Mouse (Mus musculus): ENCODE data around the gene Gm20388. TPM values are rescaled to one million over a fixed set of nuclear protein-coding genes. Genes with fewer than 3 reads are reported as not detected.
"Not testable (repeated sequence)": the region's sequence is repeated elsewhere in the genome, so short reads cannot be mapped to it uniquely, and the experiment has no call there.

Gene Gm20388
- polyA plus RNA-seq, 1 experiment = 23.9 TPM

GRCm38 (mm10) chr8:124021237-124022227, 4110.9 kb downstream of the Gm20388 start, which contains the start of the genes Taf5l and Urb2:
Gene Taf5l, minus strand, starts transcription at chr8:124021397.
Gene Urb2, plus strand, starts transcription at chr8:124021508.
- Histone ChIP-seq H3K4me1 (ENCODE audit: control insufficient read depth, insufficient read depth, low read length) (peaks cover 12% of the 10 kb centered on the region), H3K27ac (ENCODE audit: insufficient read depth, low read length) (peak within 1 kb of the TSS; percentile 87), H3K4me3 (ENCODE audit: insufficient read depth, low read length) (peak within 1 kb of the TSS; percentile 49)
- TF ChIP-seq CTCF (IDR thresholded peaks at IDR 0.05; ENCODE audit: extremely low read depth, insufficient read depth, low read length) = no peak
- TF ChIP-seq POLR2A (IDR thresholded peaks at IDR 0.05; ENCODE audit: extremely low read depth, insufficient read depth, low read length) = peak; percentile 55

GRCm38 (mm10) chr8:124026265-124026664, 4115.6 kb downstream of the Gm20388 start:
- not testable (repeated sequence) for H3K4me1 ChIP-seq (ENCODE audit: control insufficient read depth, insufficient read depth, low read length); H3K27ac ChIP-seq (ENCODE audit: insufficient read depth, low read length); H3K4me3 ChIP-seq (ENCODE audit: insufficient read depth, low read length)

GRCm38 (mm10) chr8:124027831-124028230, 4117.2 kb downstream of the Gm20388 start:
- no peak overlapping the region for H3K27ac ChIP-seq (ENCODE audit: insufficient read depth, low read length)
- TF ChIP-seq POLR2A (IDR thresholded peaks at IDR 0.05; ENCODE audit: extremely low read depth, insufficient read depth, low read length) (no peak), CTCF (IDR thresholded peaks at IDR 0.05; ENCODE audit: extremely low read depth, insufficient read depth, low read length) (no peak)

GRCm38 (mm10) chr8:124033400-124033799, 4122.8 kb downstream of the Gm20388 start:
- Histone ChIP-seq H3K4me1 (ENCODE audit: control insufficient read depth, insufficient read depth, low read length) (no peaks in the 10 kb centered on the region), H3K27ac (ENCODE audit: insufficient read depth, low read length) (no peak overlapping the region), H3K4me3 (ENCODE audit: insufficient read depth, low read length) (no peak overlapping the region)
- TF ChIP-seq POLR2A (IDR thresholded peaks at IDR 0.05; ENCODE audit: extremely low read depth, insufficient read depth, low read length) = no peak
- TF ChIP-seq CTCF (IDR thresholded peaks at IDR 0.05; ENCODE audit: extremely low read depth, insufficient read depth, low read length) = 0 out of 2 replicates have a peak, but pooled peaks have one; percentile 16

More at GRCm38 (mm10) chr8:124027831-124028230, 4117.2 kb downstream of the Gm20388 start:
- no peaks in the 10 kb centered on the region for H3K4me1 ChIP-seq (ENCODE audit: control insufficient read depth, insufficient read depth, low read length)
- no peak overlapping the region for H3K4me3 ChIP-seq (ENCODE audit: insufficient read depth, low read length)

- Histone ChIP-seq H3K27ac (ENCODE audit: insufficient read depth, low read length) (no peak overlapping the region), H3K4me1 (ENCODE audit: control insufficient read depth, insufficient read depth, low read length) (no peaks in the 10 kb centered on the region), H3K4me3 (ENCODE audit: insufficient read depth, low read length) (no peak overlapping the region)
- TF ChIP-seq CTCF (IDR thresholded peaks at IDR 0.05; ENCODE audit: extremely low read depth, insufficient read depth, low read length) (no peak), POLR2A (IDR thresholded peaks at IDR 0.05; ENCODE audit: extremely low read depth, insufficient read depth, low read length) (no peak)
Measured at GRCm38 (mm10) chr8:124038121-124038520, 4127.5 kb downstream of the Gm20388 start.

GRCm38 (mm10) chr8:124039351-124039750, 4128.7 kb downstream of the Gm20388 start:
- TF ChIP-seq POLR2A (IDR thresholded peaks at IDR 0.05; ENCODE audit: extremely low read depth, insufficient read depth, low read length) = no peak
- TF ChIP-seq CTCF (IDR thresholded peaks at IDR 0.05; ENCODE audit: extremely low read depth, insufficient read depth, low read length) = no peak
- Histone ChIP-seq H3K27ac (ENCODE audit: insufficient read depth, low read length) (no peak overlapping the region), H3K4me1 (ENCODE audit: control insufficient read depth, insufficient read depth, low read length) (no peaks in the 10 kb centered on the region), H3K4me3 (ENCODE audit: insufficient read depth, low read length) (no peak overlapping the region)

- no peak overlapping the region for H3K27ac ChIP-seq (ENCODE audit: insufficient read depth, low read length)
- TF ChIP-seq CTCF (IDR thresholded peaks at IDR 0.05; ENCODE audit: extremely low read depth, insufficient read depth, low read length) = no peak
- no peak for TF ChIP-seq POLR2A (IDR thresholded peaks at IDR 0.05; ENCODE audit: extremely low read depth, insufficient read depth, low read length)
- no peak overlapping the region for H3K4me3 ChIP-seq (ENCODE audit: insufficient read depth, low read length)
- H3K4me1 ChIP-seq (ENCODE audit: control insufficient read depth, insufficient read depth, low read length) = no peaks in the 10 kb centered on the region
Measured at GRCm38 (mm10) chr8:124042201-124042600, 4131.6 kb downstream of the Gm20388 start.

GRCm38 (mm10) chr8:124044421-124044820, 4133.8 kb downstream of the Gm20388 start:
- Histone ChIP-seq H3K4me3 (ENCODE audit: insufficient read depth, low read length) (no peak overlapping the region), H3K27ac (ENCODE audit: insufficient read depth, low read length) (no peak overlapping the region), H3K4me1 (ENCODE audit: control insufficient read depth, insufficient read depth, low read length) (no peaks in the 10 kb centered on the region)
- no peak for TF ChIP-seq CTCF (IDR thresholded peaks at IDR 0.05; ENCODE audit: extremely low read depth, insufficient read depth, low read length)
- TF ChIP-seq POLR2A (IDR thresholded peaks at IDR 0.05; ENCODE audit: extremely low read depth, insufficient read depth, low read length) = no peak

GRCm38 (mm10) chr8:124044931-124045330, 4134.3 kb downstream of the Gm20388 start:
- H3K27ac ChIP-seq (ENCODE audit: insufficient read depth, low read length) = no peak overlapping the region
- TF ChIP-seq CTCF (IDR thresholded peaks at IDR 0.05; ENCODE audit: extremely low read depth, insufficient read depth, low read length) = no peak
- no peak for TF ChIP-seq POLR2A (IDR thresholded peaks at IDR 0.05; ENCODE audit: extremely low read depth, insufficient read depth, low read length)
- H3K4me1 ChIP-seq (ENCODE audit: control insufficient read depth, insufficient read depth, low read length) = no peaks in the 10 kb centered on the region
- H3K4me3 ChIP-seq (ENCODE audit: insufficient read depth, low read length) = no peak overlapping the region

- H3K27ac ChIP-seq (ENCODE audit: insufficient read depth, low read length) = no peak overlapping the region
- no peak overlapping the region for H3K4me3 ChIP-seq (ENCODE audit: insufficient read depth, low read length)
- no peaks in the 10 kb centered on the region for H3K4me1 ChIP-seq (ENCODE audit: control insufficient read depth, insufficient read depth, low read length)
- TF ChIP-seq POLR2A (IDR thresholded peaks at IDR 0.05; ENCODE audit: extremely low read depth, insufficient read depth, low read length) = no peak
- TF ChIP-seq CTCF (IDR thresholded peaks at IDR 0.05; ENCODE audit: extremely low read depth, insufficient read depth, low read length) = no peak
Measured at GRCm38 (mm10) chr8:124045856-124046255, 4135.2 kb downstream of the Gm20388 start.

Measured in cortical plate, adult 2 months (tissue).